Mouse (Mus musculus) lung, postnatal 0 days (tissue): ENCODE measurements at regions not wholly inside any gene's neighbourhood (a gene's known extent, or its start where the extent isn't known, plus 50 kb on each side); places are given as distances from the start of the nearest gene placed in this dataset.

Experiments used
- ATAC-seq: fragments of 200-750 bp; cut with Nextera tagmentation; 2 replicates; pipeline ENCODE4 v1.8.0; 2017; ENCODE audit warnings: moderate library complexity
- DNase-seq: peaks from one replicate; pipeline ENCODE4 v3.0.0-alpha.2; 2016; ENCODE audit warnings: low spot score
- H3K27ac ChIP-seq: fragments of 300-500 bp; sonication (generic); 2 replicates; pipeline ENCODE4 v1.5.1; 2014; ENCODE audit warnings: antibody characterized with exemption, mild to moderate bottlenecking, low read length, mixed read lengths
- H3K27me3 ChIP-seq: fragments of 300-500 bp; sonication (generic); replicated peaks from 2 replicates; pipeline ENCODE4 v1.6.1; 2014; ENCODE audit warnings: low read length, mixed read lengths; ENCODE audit not compliant: insufficient read depth
- H3K36me3 ChIP-seq: fragments of 300-500 bp; sonication (generic); 2 replicates; pipeline ENCODE4 v1.6.1; 2014; ENCODE audit warnings: low read length, mixed read lengths; ENCODE audit not compliant: insufficient read depth
- H3K4me1 ChIP-seq: fragments of 300-500 bp; sonication (generic); 2 replicates; pipeline ENCODE4 v1.6.1; 2014; ENCODE audit warnings: antibody characterized with exemption, low read depth, low read length, mixed read lengths; ENCODE audit not compliant: insufficient read depth
- H3K4me2 ChIP-seq: fragments of 300-500 bp; sonication (generic); replicated peaks from 2 replicates; pipeline ENCODE4 v1.6.1; 2014; ENCODE audit warnings: low read depth, mild to moderate bottlenecking, low read length, moderate library complexity, mixed read lengths
- H3K4me3 ChIP-seq: fragments of 300-500 bp; sonication (generic); 2 replicates; pipeline ENCODE4 v1.5.1; 2014; ENCODE audit warnings: low read depth, low read length
- H3K9ac ChIP-seq: fragments of 300-500 bp; sonication (generic); replicated peaks from 2 replicates; pipeline ENCODE4 v1.6.1; 2014; ENCODE audit warnings: low read depth, mild to moderate bottlenecking
- H3K9me3 ChIP-seq: fragments of 300-500 bp; sonication (generic); 2 replicates; pipeline ENCODE4 v1.6.1; 2016; ENCODE audit warnings: low read length, mixed read lengths
- CTCF ChIP-seq: IDR thresholded peaks from 2 replicates; pipeline ENCODE4 v1.5.1; 2016; ENCODE audit warnings: antibody characterized with exemption, mild to moderate bottlenecking
- EP300 ChIP-seq: IDR thresholded peaks from 2 replicates; pipeline ENCODE4 v1.6.1; 2016; ENCODE audit warnings: antibody characterized with exemption, mild to moderate bottlenecking, control low read depth
- WGBS: fragments of 180-500 bp; shearing (Covaris S2); extraction: QIAGEN DNeasy Blood & Tissue Kit; methylation state at CpG from one replicate; pipeline ENCODE4 v1.1.7; 2014; 5-methylcytosine and 5-hydroxymethylcytosine counted together

DNA sequence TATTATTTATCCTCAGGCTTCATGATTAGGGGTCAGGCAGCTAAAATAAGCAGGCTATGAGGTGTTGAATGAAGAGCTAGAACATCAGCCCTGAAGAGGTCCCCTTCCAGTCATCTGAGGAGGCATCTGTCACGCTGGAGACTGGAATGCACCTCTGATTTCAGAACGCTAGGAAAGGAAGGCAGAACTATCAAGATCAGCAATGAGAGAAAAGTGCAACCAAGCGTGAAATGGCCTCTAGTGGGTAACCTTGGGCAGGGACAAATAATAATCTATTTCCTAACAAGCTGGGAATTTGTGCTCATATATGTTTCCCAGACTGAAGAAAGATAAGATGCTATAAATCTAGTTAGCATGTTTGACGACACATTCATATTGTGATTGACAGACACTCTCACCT lies 1034.0 kb upstream of the Slc10a2 start:
- Histone ChIP-seq H3K4me3 (no peak overlapping the region), H3K4me1 (no peaks in the 10 kb centered on the region), H3K9ac (no peak overlapping the region), H3K4me2 (no peak overlapping the region), H3K27ac (no peak overlapping the region), H3K36me3 (no peaks in the 10 kb centered on the region), H3K9me3 (no peaks in the 10 kb centered on the region), H3K27me3 (no peaks in the 10 kb centered on the region)
- 32% methylated on average over 4 of the region's 4 CpGs for WGBS
- no peak for DNase-seq
- no peak for TF ChIP-seq EP300
- TF ChIP-seq CTCF, result no peak
- no peak for ATAC-seq

DNA sequence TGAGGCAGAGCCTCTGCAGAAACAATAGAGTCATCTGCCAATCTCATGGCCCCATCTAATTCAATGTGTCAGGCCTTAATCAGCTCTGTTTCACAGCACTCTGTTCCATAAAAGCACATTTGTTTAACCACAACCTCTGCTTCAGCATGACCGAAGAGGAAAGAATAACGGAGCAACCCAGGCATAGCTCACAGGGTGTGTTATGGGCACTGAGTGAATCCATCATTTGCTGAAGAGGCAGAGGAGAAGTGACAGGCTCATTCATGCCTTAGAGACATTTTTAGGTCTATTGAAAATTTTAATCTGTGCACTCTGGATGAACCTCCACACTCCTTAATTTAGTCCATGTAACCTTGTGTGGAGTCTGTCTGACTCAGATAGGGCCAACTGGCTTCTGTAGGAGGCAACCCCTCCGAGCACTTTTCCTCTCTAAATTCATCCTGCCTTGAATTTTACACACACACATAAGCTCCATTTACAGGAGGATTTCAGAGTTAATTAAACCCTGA lies 1027.1 kb upstream of the Slc10a2 start:
- H3K36me3 ChIP-seq, result no peaks in the 10 kb centered on the region
- H3K9me3 ChIP-seq, result no peaks in the 10 kb centered on the region
- H3K4me3 ChIP-seq, result no peak overlapping the region
- no peak overlapping the region for H3K4me2 ChIP-seq
- WGBS, result 65% methylated on average over 3 of the region's 3 CpGs
- H3K4me1 ChIP-seq, result no peaks in the 10 kb centered on the region
- DNase-seq, result no peak
- ATAC-seq, result no peak
- no peaks in the 10 kb centered on the region for H3K27me3 ChIP-seq
- TF ChIP-seq EP300 (no peak), CTCF (no peak)
- no peak overlapping the region for H3K9ac ChIP-seq
- H3K27ac ChIP-seq, result no peak overlapping the region

DNA sequence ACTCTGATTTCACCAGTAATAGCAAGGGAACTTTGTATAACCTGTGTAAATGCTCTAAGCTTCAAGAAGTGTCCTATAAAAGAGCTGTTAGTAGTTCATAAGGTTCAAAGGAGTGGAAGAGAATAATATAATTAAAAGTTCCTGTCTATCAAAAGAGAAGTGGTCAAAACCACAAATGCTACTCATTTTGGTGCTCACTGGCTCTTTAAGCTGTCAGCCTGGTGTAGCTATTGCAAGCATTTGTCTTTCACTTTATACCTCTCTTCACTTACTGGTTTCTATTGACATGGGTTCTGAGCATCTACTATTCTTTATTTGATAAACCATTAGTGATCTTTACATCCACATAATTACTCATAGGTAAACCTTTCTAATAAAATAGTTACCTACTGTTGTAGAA lies 1020.1 kb upstream of the Slc10a2 start:
- Histone ChIP-seq H3K9ac (no peak overlapping the region), H3K36me3 (no peaks in the 10 kb centered on the region), H3K4me1 (no peaks in the 10 kb centered on the region), H3K9me3 (no peaks in the 10 kb centered on the region), H3K4me3 (no peak overlapping the region), H3K27me3 (no peaks in the 10 kb centered on the region), H3K27ac (no peak overlapping the region), H3K4me2 (no peak overlapping the region)
- ATAC-seq, result no peak
- TF ChIP-seq EP300 (no peak), CTCF (no peak)
- DNase-seq, result no peak

DNA sequence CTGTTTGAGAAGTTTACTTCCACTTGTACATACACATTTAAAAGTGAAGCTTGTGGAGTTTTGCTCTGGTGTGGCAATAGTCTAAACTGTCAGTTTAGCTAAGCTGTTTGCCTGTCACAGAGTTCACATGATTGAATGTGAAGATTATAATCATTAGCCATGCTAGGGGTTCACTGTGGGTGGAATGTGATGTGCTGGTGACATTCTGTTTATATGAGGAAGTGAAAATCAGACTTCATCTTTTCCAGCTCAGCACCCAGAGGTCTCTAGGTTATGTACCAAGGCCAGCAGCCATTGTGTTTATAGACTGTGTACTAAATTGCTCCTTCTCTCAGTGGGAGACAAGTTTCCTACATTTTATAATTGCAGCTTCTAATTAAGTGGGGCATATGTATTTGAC lies 1014.4 kb upstream of the Slc10a2 start:
- DNase-seq (no peak), ATAC-seq (0 out of 2 replicates have a peak, but pooled peaks have one; percentile 16)
- Histone ChIP-seq H3K4me3 (no peak overlapping the region), H3K27me3 (no peaks in the 10 kb centered on the region), H3K36me3 (no peaks in the 10 kb centered on the region), H3K9me3 (no peaks in the 10 kb centered on the region), H3K4me1 (no peaks in the 10 kb centered on the region), H3K27ac (no peak overlapping the region), H3K4me2 (no peak overlapping the region), H3K9ac (no peak overlapping the region)
- TF ChIP-seq CTCF (no peak), EP300 (no peak)

DNA sequence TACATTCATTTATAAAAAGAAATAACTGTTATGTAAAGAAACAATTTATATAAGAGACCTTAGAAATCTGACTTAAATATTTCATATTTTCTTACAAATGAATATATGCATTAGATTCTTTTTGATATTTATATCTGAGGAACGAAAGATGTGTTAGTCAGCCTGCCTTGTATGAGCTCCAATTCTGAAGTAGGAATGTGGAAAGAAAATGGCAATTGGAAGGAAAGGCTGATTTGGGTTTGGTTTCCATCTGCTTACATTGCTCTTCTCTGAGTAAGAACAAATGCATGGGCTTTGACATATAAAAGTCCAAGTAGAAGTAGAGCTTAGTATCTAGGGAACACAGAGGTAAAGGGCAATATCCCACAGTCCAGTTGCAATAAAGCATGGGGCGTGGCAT lies 1006.2 kb upstream of the Slc10a2 start:
- no peak overlapping the region for H3K9ac ChIP-seq
- no peak overlapping the region for H3K4me2 ChIP-seq
- H3K4me1 ChIP-seq, result no peaks in the 10 kb centered on the region
- H3K9me3 ChIP-seq, result no peaks in the 10 kb centered on the region
- DNase-seq, result no peak
- WGBS, result 83% methylated on average over 2 of the region's 2 CpGs
- no peak overlapping the region for H3K27ac ChIP-seq
- no peak for ATAC-seq
- TF ChIP-seq CTCF (no peak), EP300 (no peak)
- no peaks in the 10 kb centered on the region for H3K27me3 ChIP-seq
- no peaks in the 10 kb centered on the region for H3K36me3 ChIP-seq
- no peak overlapping the region for H3K4me3 ChIP-seq

DNA sequence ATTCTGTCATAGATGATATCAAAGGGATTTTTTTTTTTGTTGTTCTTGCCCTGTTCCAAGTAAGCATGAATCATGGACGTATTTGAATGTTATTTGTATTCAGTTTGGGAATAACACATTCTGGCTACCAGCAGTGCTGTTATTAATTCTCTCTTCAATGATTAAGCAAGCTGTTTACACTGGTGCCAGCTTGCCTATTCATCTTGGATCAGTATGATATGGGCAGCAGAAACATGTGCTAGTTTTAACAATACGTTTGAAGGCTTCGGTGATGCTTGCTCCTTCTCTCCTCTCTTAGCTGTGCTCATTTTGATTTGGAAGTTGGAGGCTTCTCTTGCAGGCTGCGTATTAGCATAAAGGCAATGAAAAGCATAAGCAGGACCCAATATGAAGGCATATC lies 984.9 kb upstream of the Slc10a2 start:
- Histone ChIP-seq H3K27ac (no peak overlapping the region), H3K4me2 (no peak overlapping the region), H3K9me3 (no peaks in the 10 kb centered on the region), H3K4me3 (no peak overlapping the region), H3K4me1 (no peaks in the 10 kb centered on the region), H3K9ac (no peak overlapping the region), H3K27me3 (no peaks in the 10 kb centered on the region), H3K36me3 (no peaks in the 10 kb centered on the region)
- DNase-seq, result no peak
- ATAC-seq, result no peak
- TF ChIP-seq CTCF, result no peak
- TF ChIP-seq EP300, result no peak
- 86% methylated on average over 4 of the region's 4 CpGs for WGBS

DNA sequence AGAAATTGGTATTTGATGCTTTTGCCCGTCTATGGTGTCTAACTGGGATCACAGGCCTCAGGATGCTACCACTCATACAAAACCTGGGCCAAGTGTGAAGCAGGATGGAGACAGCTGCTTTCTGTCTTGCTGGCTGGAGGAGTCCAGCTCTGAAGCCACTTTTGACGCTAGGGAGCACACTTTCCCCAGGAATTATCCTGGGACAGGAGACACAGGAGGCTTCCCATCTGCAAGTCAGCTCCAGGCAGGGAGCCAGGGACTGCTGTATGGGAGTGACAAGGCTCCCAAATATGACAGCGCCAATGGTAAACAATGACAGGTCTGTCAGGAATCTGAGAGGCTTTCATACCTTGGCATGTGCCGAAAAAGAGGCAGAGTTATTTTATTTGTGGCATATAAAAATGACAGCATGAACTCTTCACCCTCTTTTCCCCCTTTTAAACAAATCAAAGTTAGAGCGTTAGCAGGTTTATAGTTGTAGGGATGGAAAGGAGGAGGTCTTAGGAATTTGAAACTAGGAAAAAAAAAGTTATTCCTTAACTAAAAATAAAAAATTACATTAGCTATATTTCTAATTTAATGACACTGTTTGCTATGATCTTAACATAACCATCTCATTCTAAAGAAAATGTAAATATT lies 938.9 kb upstream of the Slc10a2 start:
- peak; percentile 61 for TF ChIP-seq CTCF
- TF ChIP-seq EP300, result no peak
- Histone ChIP-seq H3K4me2 (no peak overlapping the region), H3K4me3 (no peak overlapping the region), H3K36me3 (no peaks in the 10 kb centered on the region), H3K27ac (no peak overlapping the region), H3K9ac (no peak overlapping the region), H3K27me3 (no peaks in the 10 kb centered on the region), H3K4me1 (no peaks in the 10 kb centered on the region), H3K9me3 (no peaks in the 10 kb centered on the region)
- peak; percentile 58 for ATAC-seq
- DNase-seq, result peak; percentile 54
- WGBS, result 12% methylated on average over 5 of the region's 5 CpGs
